Mouse (Mus musculus) forebrain, embryonic 14.5 days (tissue): ENCODE data around the gene Ufsp2. TPM values are rescaled to one million over a fixed set of nuclear protein-coding genes. Genes with fewer than 3 reads are reported as not detected.

Source experiments
- ATAC-seq: fragments of 200-750 bp; cut with Nextera tagmentation; 2 replicates; pipeline ENCODE4 v1.8.0; 2017; ENCODE audit warnings: mild to moderate bottlenecking, moderate library complexity
- DNase-seq: peaks from one replicate; pipeline ENCODE4 v3.0.0-alpha.2; 2015; ENCODE audit warnings: low spot score
- H3K27ac ChIP-seq: fragments of 300-500 bp; sonication (generic); 2 replicates; pipeline ENCODE4 v1.5.1; 2014; ENCODE audit warnings: low read depth, mild to moderate bottlenecking, control low read depth, low read length, moderate library complexity
- H3K27me3 ChIP-seq: fragments of 300-500 bp; sonication (generic); replicated peaks from 2 replicates; pipeline ENCODE4 v1.6.1; 2014; ENCODE audit warnings: low read length, control low read depth, mixed read lengths; ENCODE audit not compliant: control insufficient read depth, insufficient read depth
- H3K36me3 ChIP-seq: fragments of 300-500 bp; sonication (generic); 2 replicates; pipeline ENCODE4 v1.6.1; 2014; ENCODE audit warnings: low read length, control low read depth; ENCODE audit not compliant: control insufficient read depth, insufficient read depth
- H3K4me1 ChIP-seq: fragments of 300-500 bp; sonication (generic); 2 replicates; pipeline ENCODE4 v1.6.1; 2014; ENCODE audit warnings: antibody characterized with exemption, low read length, control low read depth; ENCODE audit not compliant: control insufficient read depth, insufficient read depth
- H3K4me2 ChIP-seq: fragments of 300-500 bp; sonication (generic); 2 replicates; pipeline ENCODE4 v1.6.1; 2014; ENCODE audit warnings: mild to moderate bottlenecking, control low read depth, low read length
- H3K4me3 ChIP-seq: fragments of 300-500 bp; sonication (generic); 2 replicates; pipeline ENCODE4 v1.5.1; 2014; ENCODE audit warnings: low read depth, low read length, control low read depth
- H3K9ac ChIP-seq: fragments of 300-500 bp; sonication (generic); 2 replicates; pipeline ENCODE4 v1.6.1; 2014; ENCODE audit warnings: mild to moderate bottlenecking, low read length, control low read depth, moderate library complexity
- H3K9me3 ChIP-seq: fragments of 300-500 bp; sonication (generic); replicated peaks from 2 replicates; pipeline ENCODE4 v1.6.1; 2016; ENCODE audit warnings: low read length, control low read depth, mixed read lengths; ENCODE audit not compliant: control insufficient read depth
- WGBS: fragments of 180-500 bp; shearing (Covaris S2); extraction: QIAGEN DNeasy Blood & Tissue Kit; methylation state at CpG from one replicate; pipeline ENCODE4 v1.1.7; 2014; 5-methylcytosine and 5-hydroxymethylcytosine counted together
- polyA plus RNA-seq: library from polyadenylated mRNA; unstranded; fragments of >200 nt; fragmentation: Nextera tagmentation; extraction: Ambion mirVana; gene quantifications from 2 replicates; pipeline ENCODE4 v1.2.1, GENCODE M21; 2014

Ufsp2 gene
- polyA plus RNA-seq, 1 experiment from 2014 or later, result 51.1 TPM

- Histone ChIP-seq H3K4me2 (no peak within 1 kb of the TSS), H3K27me3 (no peaks in the 10 kb centered on the region), H3K4me1 (peaks cover 3% of the 10 kb centered on the region; the same call in 1 of the 2 replicates), H3K27ac (no peak within 1 kb of the TSS), H3K4me3 (no peak within 1 kb of the TSS), H3K9me3 (no peaks in the 10 kb centered on the region), H3K36me3 (no peaks in the 10 kb centered on the region), H3K9ac (no peak within 1 kb of the TSS)
- WGBS, result 81% methylated on average over 4 of the region's 4 CpGs
- ATAC-seq (no peak), DNase-seq (no peak)
Measured at GRCm38 (mm10) chr8:46005596-46005995, 30.3 kb downstream of the Ufsp2 start, which contains the start of gene Ankrd37. Ankrd37 (minus strand) TSS chr8:46005707.

DNA sequence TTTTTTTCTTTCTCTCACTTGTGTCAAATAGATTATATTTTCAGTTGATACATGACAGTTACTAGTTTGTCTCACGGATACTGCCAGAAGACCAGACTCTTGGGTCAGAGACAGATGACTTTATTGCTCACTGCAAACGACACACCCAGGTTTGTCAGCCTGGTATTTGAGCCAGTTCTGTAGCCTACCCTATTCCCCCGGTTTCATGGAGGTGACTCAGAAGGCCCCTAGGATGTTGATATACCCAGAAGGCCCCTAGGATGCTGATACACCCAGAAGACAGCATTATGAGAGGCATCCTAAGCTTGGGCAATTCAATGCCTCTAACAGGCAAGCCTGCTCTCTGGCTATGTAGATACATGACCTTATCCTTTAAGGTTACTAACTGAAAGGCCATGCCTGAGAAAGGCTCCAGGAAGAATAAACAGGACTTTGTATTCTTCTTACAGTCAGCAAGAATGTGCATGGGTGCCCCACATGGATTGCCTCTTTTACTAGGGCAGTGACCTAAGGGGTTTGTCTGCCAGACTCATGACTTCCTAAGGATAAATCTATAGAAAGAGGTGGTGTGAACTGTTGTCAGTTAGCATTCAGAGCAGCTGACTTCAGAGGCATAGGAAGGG is 31.8 kb downstream of the Ufsp2 start:
- no peak for DNase-seq
- 81% methylated on average over 3 of the region's 3 CpGs for WGBS
- no peaks in the 10 kb centered on the region for H3K9me3 ChIP-seq
- ATAC-seq, result no peak
- no peaks in the 10 kb centered on the region for H3K36me3 ChIP-seq
- no peaks in the 10 kb centered on the region for H3K27me3 ChIP-seq
- peaks cover 9% of the 10 kb centered on the region; the same call in 1 of the 2 replicates for H3K4me1 ChIP-seq
- H3K27ac ChIP-seq, result no peak overlapping the region
- H3K9ac ChIP-seq, result no peak overlapping the region
- H3K4me3 ChIP-seq, result no peak overlapping the region
- H3K4me2 ChIP-seq, result no peak overlapping the region

- no peak overlapping the region for H3K27ac ChIP-seq
- no peak overlapping the region for H3K4me3 ChIP-seq
- WGBS, result 55% methylated on average over 2 of the region's 2 CpGs
- no peaks in the 10 kb centered on the region for H3K36me3 ChIP-seq
- peaks cover 9% of the 10 kb centered on the region; the same call in 1 of the 2 replicates for H3K4me1 ChIP-seq
- no peaks in the 10 kb centered on the region for H3K9me3 ChIP-seq
- no peak overlapping the region for H3K9ac ChIP-seq
- peak; percentile 28 for DNase-seq
- H3K4me2 ChIP-seq, result peak overlapping the region; percentile 36
- peak; percentile 34; the same call in 1 of the 2 replicates for ATAC-seq
- H3K27me3 ChIP-seq, result no peaks in the 10 kb centered on the region
Measured at GRCm38 (mm10) chr8:46010306-46010705, 35.0 kb downstream of the Ufsp2 start.

DNA sequence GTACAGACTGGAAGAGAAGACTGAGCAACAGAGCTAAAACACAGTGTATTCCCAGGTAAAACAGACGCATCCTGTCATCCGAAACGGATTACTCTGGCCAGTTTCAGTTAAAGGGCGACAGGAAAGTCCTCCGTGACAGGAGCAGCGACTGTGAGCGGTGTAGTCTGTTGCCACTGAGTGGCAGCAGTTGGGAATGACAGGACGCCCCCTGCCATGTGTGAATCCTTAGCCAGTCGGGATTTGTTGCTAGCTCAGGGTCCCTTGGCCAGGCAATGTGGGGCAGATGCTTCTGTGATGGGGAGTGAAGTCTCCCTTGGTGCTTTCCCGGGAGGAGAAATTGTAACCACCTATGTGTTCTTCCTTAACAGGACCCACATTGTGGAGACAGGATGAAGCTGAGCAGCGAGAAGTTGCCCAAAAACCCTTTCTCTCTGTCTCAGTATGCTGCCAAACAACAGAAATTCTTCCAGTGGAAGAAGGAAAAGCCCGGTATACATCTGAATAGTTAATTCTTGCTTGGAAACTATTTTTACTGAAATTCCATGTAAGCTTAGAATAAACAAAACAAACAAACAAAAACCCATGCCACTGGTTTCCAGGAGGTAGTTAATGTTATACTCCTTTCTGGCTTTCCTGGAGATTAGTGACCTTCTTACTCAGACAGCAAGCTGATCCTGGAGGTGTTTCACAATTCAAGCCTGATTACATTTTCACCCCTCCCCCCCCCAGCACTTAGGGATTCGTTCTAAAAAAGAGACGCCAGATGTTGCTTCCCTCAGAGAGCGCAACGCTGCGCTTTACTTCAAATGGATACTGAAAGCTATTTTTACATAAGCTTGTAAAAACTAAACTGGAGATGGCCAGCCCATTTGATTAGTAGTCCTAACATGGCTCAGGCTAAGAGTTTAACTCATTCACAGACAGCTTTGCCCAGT is 35.7 kb downstream of the Ufsp2 start:
- WGBS, result 20% methylated on average over 17 of the region's 17 CpGs
- peaks cover 9% of the 10 kb centered on the region; the same call in 1 of the 2 replicates for H3K4me1 ChIP-seq
- no peak overlapping the region for H3K9ac ChIP-seq
- peak overlapping the region; percentile 36 for H3K4me2 ChIP-seq
- H3K4me3 ChIP-seq, result no peak overlapping the region
- peak; percentile 37; the same call in 1 of the 2 replicates for ATAC-seq
- peak; percentile 55 for DNase-seq
- no peaks in the 10 kb centered on the region for H3K9me3 ChIP-seq
- H3K36me3 ChIP-seq, result no peaks in the 10 kb centered on the region
- no peak overlapping the region; the same call in 1 of the 2 replicates for H3K27ac ChIP-seq
- H3K27me3 ChIP-seq, result no peaks in the 10 kb centered on the region

- Histone ChIP-seq H3K27ac (no peak overlapping the region), H3K9ac (no peak overlapping the region), H3K27me3 (no peaks in the 10 kb centered on the region), H3K4me1 (no peaks in the 10 kb centered on the region), H3K9me3 (no peaks in the 10 kb centered on the region), H3K4me3 (no peak overlapping the region), H3K4me2 (no peak overlapping the region), H3K36me3 (no peaks in the 10 kb centered on the region)
- ATAC-seq (no peak), DNase-seq (no peak)
- WGBS, result 92% methylated on average over 9 of the region's 9 CpGs
Measured at GRCm38 (mm10) chr8:46022203-46022602, 46.9 kb downstream of the Ufsp2 start.

DNA sequence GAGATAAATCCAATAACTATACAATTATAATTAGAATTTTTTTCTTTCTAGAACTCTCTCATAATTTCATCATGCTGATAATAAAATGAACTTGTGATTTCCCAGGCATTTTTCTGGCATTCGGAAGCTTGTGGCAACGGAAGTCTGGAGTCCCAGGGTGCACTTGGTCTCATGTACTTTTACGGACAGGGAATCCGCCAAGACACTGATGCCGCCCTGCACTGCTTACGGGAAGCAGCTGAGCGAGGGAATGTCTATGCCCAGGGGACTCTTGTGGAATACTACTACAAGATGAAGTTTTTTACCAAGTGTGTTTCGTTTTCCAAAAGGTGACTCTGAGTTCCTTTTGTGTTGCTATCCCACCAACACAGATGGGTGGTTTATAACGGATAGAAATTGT is 47.4 kb downstream of the Ufsp2 start:
- H3K4me1 ChIP-seq, result no peaks in the 10 kb centered on the region
- no peaks in the 10 kb centered on the region for H3K36me3 ChIP-seq
- H3K4me3 ChIP-seq, result no peak overlapping the region
- no peaks in the 10 kb centered on the region for H3K27me3 ChIP-seq
- no peak for DNase-seq
- no peak overlapping the region for H3K27ac ChIP-seq
- H3K9me3 ChIP-seq, result no peaks in the 10 kb centered on the region
- ATAC-seq, result no peak
- WGBS, result 93% methylated on average over 9 of the region's 9 CpGs
- H3K9ac ChIP-seq, result no peak overlapping the region
- H3K4me2 ChIP-seq, result no peak overlapping the region

DNA sequence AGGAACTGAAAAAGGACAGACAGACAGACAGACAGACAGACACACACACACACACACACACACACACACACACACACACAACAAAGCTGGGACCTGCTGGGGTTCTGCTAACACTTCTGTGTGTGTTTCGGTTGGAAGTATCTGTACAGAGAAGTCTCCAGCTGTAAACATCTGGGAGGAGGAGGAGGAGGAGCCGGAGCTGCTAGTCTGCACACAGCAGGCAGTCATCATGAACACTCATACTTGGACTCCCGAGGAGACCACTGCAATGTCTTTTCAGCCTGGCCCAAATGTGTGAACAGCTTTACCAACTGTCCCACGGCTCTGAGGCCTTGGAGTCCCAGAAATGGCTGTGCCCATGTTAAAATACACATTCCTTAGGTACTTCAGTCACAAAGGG is 49.1 kb downstream of the Ufsp2 start:
- ATAC-seq, result no peak
- Histone ChIP-seq H3K4me3 (no peak overlapping the region), H3K4me1 (no peaks in the 10 kb centered on the region), H3K4me2 (no peak overlapping the region), H3K36me3 (no peaks in the 10 kb centered on the region), H3K27me3 (no peaks in the 10 kb centered on the region), H3K9ac (no peak overlapping the region), H3K9me3 (no peaks in the 10 kb centered on the region), H3K27ac (no peak overlapping the region)
- WGBS, result 68% methylated on average over 4 of the region's 4 CpGs
- no peak for DNase-seq

- 80% methylated on average over 11 of the region's 11 CpGs for WGBS
- Histone ChIP-seq H3K27ac (no peak overlapping the region), H3K9ac (no peak overlapping the region), H3K36me3 (peaks cover 23% of the 10 kb centered on the region; the same call in 1 of the 2 replicates), H3K4me3 (no peak overlapping the region), H3K9me3 (no peaks in the 10 kb centered on the region), H3K27me3 (no peaks in the 10 kb centered on the region), H3K4me1 (no peaks in the 10 kb centered on the region), H3K4me2 (no peak overlapping the region)
- ATAC-seq (no peak), DNase-seq (no peak)
Measured at GRCm38 (mm10) chr8:46036217-46036616, 60.9 kb downstream of the Ufsp2 start.

DNA sequence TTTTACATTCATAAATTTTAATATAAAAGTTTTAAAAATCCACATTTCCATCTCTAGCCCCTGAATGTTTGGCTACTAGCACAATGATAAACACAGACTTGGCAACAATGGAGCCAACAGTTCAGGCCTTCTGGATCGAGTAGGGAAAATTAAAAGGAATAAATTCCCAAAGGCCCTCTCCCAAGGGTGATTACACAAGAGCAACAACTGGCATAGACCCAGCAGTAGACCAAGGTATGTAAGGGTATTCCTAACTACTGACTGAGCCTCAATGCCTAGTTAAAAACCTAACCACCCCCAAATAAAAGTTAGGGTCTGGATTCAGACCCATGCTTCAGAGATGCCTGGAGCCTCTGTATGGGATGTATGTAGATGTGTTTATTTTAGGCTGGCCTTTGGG is 64.3 kb downstream of the Ufsp2 start:
- Histone ChIP-seq H3K27ac (no peak overlapping the region), H3K9me3 (no peaks in the 10 kb centered on the region), H3K36me3 (peaks cover 16% of the 10 kb centered on the region), H3K4me2 (no peak overlapping the region), H3K27me3 (no peaks in the 10 kb centered on the region), H3K4me1 (no peaks in the 10 kb centered on the region), H3K4me3 (no peak overlapping the region), H3K9ac (no peak overlapping the region)
- WGBS, result 68% methylated on average over 1 of the region's 1 CpGs
- no peak for ATAC-seq
- no peak for DNase-seq
